Mouse (Mus musculus) brain, embryonic 14.5 days (tissue): ENCODE measurements around the gene Myh1. TPM values are rescaled to one million over a fixed set of nuclear protein-coding genes. Genes with fewer than 3 reads are reported as not detected.

Experiments used
- DNase-seq: peaks from one replicate; pipeline ENCODE4 v3.0.0-alpha.2; 2011; ENCODE audit warnings: low read depth
- CTCF ChIP-seq: fragments of 200-500 bp; IDR thresholded peaks from 2 replicates; pipeline ENCODE4 v1.5.1; 2012; ENCODE audit warnings: inconsistent platforms, mild to moderate bottlenecking, moderate library complexity, borderline replicate concordance; ENCODE audit not compliant: insufficient read depth, insufficient read length; ENCODE audit errors: extremely low read depth
- POLR2A ChIP-seq: fragments of 200-500 bp; IDR thresholded peaks from 2 replicates; pipeline ENCODE4 v1.6.1; 2012; ENCODE audit warnings: mild to moderate bottlenecking, inconsistent platforms, borderline replicate concordance; ENCODE audit not compliant: poor library complexity, insufficient read depth, insufficient read length, severe bottlenecking; ENCODE audit errors: extremely low read depth
- polyA plus RNA-seq: library from polyadenylated mRNA; depleted of rRNA; stranded (reverse); fragments of >200 nt; gene quantifications from 2 replicates; pipeline ENCODE4 v1.2.3, GENCODE M21; 2012

Myh1 gene
- polyA plus RNA-seq, 1 experiment, result 0.04 TPM

- TF ChIP-seq CTCF, result no peak
- TF ChIP-seq POLR2A, result no peak
- DNase-seq, result no peak
These were observed 27.4 kb upstream of the Myh1 start for GRCm38 (mm10) chr11:67172439-67172838.

DNA sequence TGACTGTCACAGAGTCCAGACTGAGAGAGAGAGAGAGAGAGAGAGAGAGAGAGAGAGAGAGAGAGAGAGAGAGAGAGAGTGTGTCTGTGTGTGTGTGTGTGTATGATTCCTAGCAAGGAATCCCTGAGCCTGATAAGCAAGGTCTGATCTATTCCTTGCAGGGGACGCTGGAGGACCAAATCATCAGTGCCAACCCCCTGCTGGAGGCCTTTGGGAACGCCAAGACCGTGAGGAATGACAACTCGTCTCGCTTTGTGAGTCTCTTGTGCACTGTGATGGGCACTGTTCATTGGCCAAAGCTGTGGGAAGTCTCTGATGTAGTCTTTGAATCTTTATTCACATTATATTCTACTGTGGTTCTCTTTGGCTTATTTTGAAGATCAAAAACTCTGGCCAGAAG is 23.5 kb upstream of the Myh1 start:
- no peak for DNase-seq
- TF ChIP-seq CTCF, result no peak
- TF ChIP-seq POLR2A, result no peak

GRCm38 (mm10) chr11:67190316-67190715 is 9.5 kb upstream of the Myh1 start:
- no peak for TF ChIP-seq CTCF
- no peak for TF ChIP-seq POLR2A
- DNase-seq, result no peak

GRCm38 (mm10) chr11:67190814-67191213 is 9.0 kb upstream of the Myh1 start:
- TF ChIP-seq CTCF (no peak), POLR2A (no peak)
- no peak for DNase-seq

GRCm38 (mm10) chr11:67191496-67191895 is 8.4 kb upstream of the Myh1 start:
- TF ChIP-seq CTCF, result no peak
- TF ChIP-seq POLR2A, result no peak
- DNase-seq, result no peak

- TF ChIP-seq CTCF (no peak), POLR2A (no peak)
- DNase-seq, result no peak
These were observed 531 bp upstream of the Myh1 start for GRCm38 (mm10) chr11:67199321-67199720.

- TF ChIP-seq CTCF (no peak), POLR2A (no peak)
- DNase-seq, result peak; percentile 35
These were observed 4.9 kb downstream of the Myh1 start for GRCm38 (mm10) chr11:67204766-67205165.

DNA sequence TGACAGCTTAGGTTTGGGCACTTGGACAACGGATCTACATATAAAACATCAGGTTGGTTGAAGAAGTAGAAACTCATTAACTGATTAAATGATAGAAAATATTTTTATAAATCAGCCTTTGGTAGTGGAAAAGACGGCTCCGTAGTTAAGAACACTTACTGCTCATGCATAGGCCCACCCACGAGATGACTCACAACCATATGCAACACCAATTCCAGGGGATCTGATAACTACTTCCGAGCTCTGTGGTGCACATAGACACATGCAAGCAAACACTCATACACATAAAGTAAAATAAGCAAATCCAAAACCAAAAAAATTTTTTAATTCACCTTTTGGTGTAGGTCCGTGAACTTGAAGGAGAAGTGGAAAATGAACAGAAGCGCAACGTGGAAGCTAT is 22.0 kb downstream of the Myh1 start:
- no peak for DNase-seq
- TF ChIP-seq POLR2A (no peak), CTCF (no peak)

GRCm38 (mm10) chr11:67224466-67224865 is 24.6 kb downstream of the Myh1 start:
- no peak for TF ChIP-seq CTCF
- no peak for TF ChIP-seq POLR2A
- DNase-seq, result no peak

- TF ChIP-seq CTCF, result no peak
- no peak for DNase-seq
These were observed 28.9 kb downstream of the Myh1 start for GRCm38 (mm10) chr11:67228731-67229130.

GRCm38 (mm10) chr11:67229166-67229565 is 29.3 kb downstream of the Myh1 start:
- TF ChIP-seq CTCF (no peak), POLR2A (no peak)
- DNase-seq, result no peak

- TF ChIP-seq POLR2A (no peak), CTCF (no peak)
These were observed 30.1 kb downstream of the Myh1 start for GRCm38 (mm10) chr11:67229946-67230345.

GRCm38 (mm10) chr11:67235639-67236358 is 35.9 kb downstream of the Myh1 start:
- peak; percentile 64 for DNase-seq
- no peak for TF ChIP-seq POLR2A
- TF ChIP-seq CTCF, result peak; percentile 48; the same call in 1 of the 2 replicates

More at GRCm38 (mm10) chr11:67229946-67230345, 30.1 kb downstream of the Myh1 start:
- no peak for DNase-seq

- no peak for DNase-seq
- no peak for TF ChIP-seq POLR2A
- no peak for TF ChIP-seq CTCF
These were observed 36.9 kb downstream of the Myh1 start for GRCm38 (mm10) chr11:67236799-67237198.
